Mouse (Mus musculus): ENCODE results near the gene Arhgap44. TPM values are rescaled to one million over a fixed set of nuclear protein-coding genes. Genes with fewer than 3 reads are reported as not detected.

Arhgap44 gene
- polyA plus RNA-seq, 1 experiment from 2014 or later = 10.3 TPM

- ATAC-seq (replicated peaks) = no peak
- H3K36me3 ChIP-seq = no peaks in the 10 kb centered on the region
- 69% methylated on average over 5 of the region's 5 CpGs for WGBS
Observed at GRCm38 (mm10) chr11:65028049-65028448, 134.7 kb downstream of the Arhgap44 start.

GRCm38 (mm10) chr11:65022771-65023170, 140.0 kb downstream of the Arhgap44 start:
- Histone ChIP-seq H3K4me2 (replicated peaks) (no peak overlapping the region), H3K27ac (replicated peaks) (no peak overlapping the region), H3K9ac (replicated peaks) (no peak overlapping the region), H3K4me1 (no peaks in the 10 kb centered on the region), H3K27me3 (no peaks in the 10 kb centered on the region), H3K36me3 (no peaks in the 10 kb centered on the region), H3K9me3 (no peaks in the 10 kb centered on the region), H3K4me3 (no peak overlapping the region)
- ATAC-seq (replicated peaks) = no peak
- 95% methylated on average over 11 of the region's 11 CpGs for WGBS

More at GRCm38 (mm10) chr11:65028049-65028448, 134.7 kb downstream of the Arhgap44 start:
- Histone ChIP-seq H3K4me3 (no peak overlapping the region), H3K9ac (replicated peaks) (no peak overlapping the region), H3K4me1 (no peaks in the 10 kb centered on the region), H3K9me3 (no peaks in the 10 kb centered on the region), H3K27ac (replicated peaks) (no peak overlapping the region), H3K27me3 (no peaks in the 10 kb centered on the region), H3K4me2 (replicated peaks) (no peak overlapping the region)

GRCm38 (mm10) chr11:65020744-65021143, 142.0 kb downstream of the Arhgap44 start:
- no peaks in the 10 kb centered on the region for H3K4me1 ChIP-seq
- H3K36me3 ChIP-seq = no peaks in the 10 kb centered on the region
- H3K4me3 ChIP-seq = no peak overlapping the region
- no peak overlapping the region for H3K27ac ChIP-seq (replicated peaks)
- H3K4me2 ChIP-seq (replicated peaks) = no peak overlapping the region
- ATAC-seq (replicated peaks) = no peak
- 92% methylated on average over 4 of the region's 4 CpGs for WGBS
- no peak overlapping the region for H3K9ac ChIP-seq (replicated peaks)
- H3K9me3 ChIP-seq = no peaks in the 10 kb centered on the region
- no peaks in the 10 kb centered on the region for H3K27me3 ChIP-seq

- ATAC-seq (replicated peaks) = no peak
- 88% methylated on average over 1 of the region's 1 CpGs for WGBS
- no peak overlapping the region for H3K9ac ChIP-seq (replicated peaks)
- H3K27ac ChIP-seq (replicated peaks) = no peak overlapping the region
- no peaks in the 10 kb centered on the region for H3K27me3 ChIP-seq
- H3K4me1 ChIP-seq = no peaks in the 10 kb centered on the region
- no peaks in the 10 kb centered on the region for H3K9me3 ChIP-seq
- H3K4me3 ChIP-seq = no peak overlapping the region
- no peak overlapping the region for H3K4me2 ChIP-seq (replicated peaks)
- no peaks in the 10 kb centered on the region for H3K36me3 ChIP-seq
Observed at GRCm38 (mm10) chr11:65016754-65017153, 146.0 kb downstream of the Arhgap44 start.

- no peak for ATAC-seq (replicated peaks)
- no peak overlapping the region for H3K4me2 ChIP-seq (replicated peaks)
- H3K9me3 ChIP-seq = no peaks in the 10 kb centered on the region
- H3K27me3 ChIP-seq = no peaks in the 10 kb centered on the region
- WGBS = 78% methylated on average over 6 of the region's 6 CpGs
- no peak overlapping the region for H3K27ac ChIP-seq (replicated peaks)
- no peaks in the 10 kb centered on the region; the same call in 1 of the 2 replicates for H3K36me3 ChIP-seq
- H3K9ac ChIP-seq (replicated peaks) = no peak overlapping the region
- H3K4me3 ChIP-seq = no peak overlapping the region
- H3K4me1 ChIP-seq = no peaks in the 10 kb centered on the region; the same call in 1 of the 2 replicates
Observed at GRCm38 (mm10) chr11:65013906-65014305, 148.9 kb downstream of the Arhgap44 start.

GRCm38 (mm10) chr11:65006047-65006446, 156.7 kb downstream of the Arhgap44 start:
- Histone ChIP-seq H3K9ac (replicated peaks) (no peak overlapping the region), H3K27ac (replicated peaks) (no peak overlapping the region), H3K9me3 (no peaks in the 10 kb centered on the region), H3K4me2 (replicated peaks) (no peak overlapping the region), H3K27me3 (no peaks in the 10 kb centered on the region), H3K36me3 (peaks cover 22% of the 10 kb centered on the region), H3K4me3 (no peak overlapping the region), H3K4me1 (peaks cover 5% of the 10 kb centered on the region; the same call in 1 of the 2 replicates)
- no peak for ATAC-seq (replicated peaks)
- WGBS = 89% methylated on average over 4 of the region's 4 CpGs

- peaks cover 33% of the 10 kb centered on the region for H3K36me3 ChIP-seq
- 78% methylated on average over 3 of the region's 3 CpGs for WGBS
- no peaks in the 10 kb centered on the region for H3K9me3 ChIP-seq
- no peak overlapping the region for H3K4me2 ChIP-seq (replicated peaks)
- H3K4me3 ChIP-seq = no peak overlapping the region
- no peak for ATAC-seq (replicated peaks)
- H3K27me3 ChIP-seq = no peaks in the 10 kb centered on the region
- no peak overlapping the region for H3K9ac ChIP-seq (replicated peaks)
- no peak overlapping the region for H3K27ac ChIP-seq (replicated peaks)
- H3K4me1 ChIP-seq = peaks cover 5% of the 10 kb centered on the region; the same call in 1 of the 2 replicates
Observed at GRCm38 (mm10) chr11:65004836-65005235, 157.9 kb downstream of the Arhgap44 start.

- no peak overlapping the region for H3K27ac ChIP-seq (replicated peaks)
- 91% methylated on average over 5 of the region's 5 CpGs for WGBS
- H3K4me1 ChIP-seq = 0 out of 2 replicates have a peak, but pooled peaks cover 2% of the 10 kb centered on the region
- no peak overlapping the region for H3K4me3 ChIP-seq
- ATAC-seq (replicated peaks) = no peak
- H3K36me3 ChIP-seq = peaks cover 45% of the 10 kb centered on the region
- H3K27me3 ChIP-seq = no peaks in the 10 kb centered on the region
- H3K9ac ChIP-seq (replicated peaks) = no peak overlapping the region
- H3K4me2 ChIP-seq (replicated peaks) = no peak overlapping the region
- H3K9me3 ChIP-seq = no peaks in the 10 kb centered on the region
Observed at GRCm38 (mm10) chr11:65003611-65004010, 159.2 kb downstream of the Arhgap44 start.

GRCm38 (mm10) chr11:65001729-65002128, 161.0 kb downstream of the Arhgap44 start:
- ATAC-seq (replicated peaks) = no peak
- H3K9me3 ChIP-seq = no peaks in the 10 kb centered on the region
- peaks cover 63% of the 10 kb centered on the region for H3K36me3 ChIP-seq
- no peak overlapping the region for H3K4me3 ChIP-seq
- H3K27me3 ChIP-seq = no peaks in the 10 kb centered on the region
- H3K27ac ChIP-seq (replicated peaks) = no peak overlapping the region
- H3K4me2 ChIP-seq (replicated peaks) = no peak overlapping the region
- H3K9ac ChIP-seq (replicated peaks) = no peak overlapping the region
- no peaks in the 10 kb centered on the region for H3K4me1 ChIP-seq
- WGBS = 88% methylated on average over 14 of the region's 14 CpGs

GRCm38 (mm10) chr11:64999685-65000084, 163.1 kb downstream of the Arhgap44 start:
- H3K27me3 ChIP-seq = no peaks in the 10 kb centered on the region
- no peak overlapping the region for H3K4me3 ChIP-seq
- no peak overlapping the region for H3K9ac ChIP-seq (replicated peaks)
- H3K4me2 ChIP-seq (replicated peaks) = no peak overlapping the region
- peaks cover 73% of the 10 kb centered on the region for H3K36me3 ChIP-seq
- H3K4me1 ChIP-seq = no peaks in the 10 kb centered on the region
- no peak for ATAC-seq (replicated peaks)
- no peaks in the 10 kb centered on the region for H3K9me3 ChIP-seq
- no peak overlapping the region for H3K27ac ChIP-seq (replicated peaks)
- 54% methylated on average over 5 of the region's 5 CpGs for WGBS

- Histone ChIP-seq H3K27ac (replicated peaks) (no peak overlapping the region), H3K4me1 (no peaks in the 10 kb centered on the region), H3K9me3 (no peaks in the 10 kb centered on the region), H3K36me3 (peaks cover 84% of the 10 kb centered on the region), H3K4me3 (no peak overlapping the region), H3K9ac (replicated peaks) (no peak overlapping the region), H3K27me3 (no peaks in the 10 kb centered on the region), H3K4me2 (replicated peaks) (no peak overlapping the region)
- WGBS = 92% methylated on average over 3 of the region's 3 CpGs
- ATAC-seq (replicated peaks) = no peak
Observed at GRCm38 (mm10) chr11:64998439-64998838, 164.3 kb downstream of the Arhgap44 start.

- Histone ChIP-seq H3K4me3 (no peak overlapping the region), H3K4me1 (no peaks in the 10 kb centered on the region), H3K4me2 (replicated peaks) (no peak overlapping the region), H3K9ac (replicated peaks) (no peak overlapping the region), H3K27me3 (no peaks in the 10 kb centered on the region), H3K9me3 (no peaks in the 10 kb centered on the region), H3K27ac (replicated peaks) (no peak overlapping the region), H3K36me3 (peaks cover 90% of the 10 kb centered on the region)
- WGBS = 90% methylated on average over 2 of the region's 2 CpGs
- ATAC-seq (replicated peaks) = no peak
Observed at GRCm38 (mm10) chr11:64988556-64988955, 174.2 kb downstream of the Arhgap44 start.

- Histone ChIP-seq H3K9me3 (no peaks in the 10 kb centered on the region), H3K4me3 (peak overlapping the region; percentile 93), H3K27ac (replicated peaks) (no peak overlapping the region), H3K36me3 (peaks cover 20% of the 10 kb centered on the region), H3K4me1 (peaks cover 17% of the 10 kb centered on the region), H3K27me3 (0 out of 2 replicates have a peak, but pooled peaks cover 2% of the 10 kb centered on the region), H3K9ac (replicated peaks) (peak overlapping the region; percentile 81), H3K4me2 (replicated peaks) (peak overlapping the region; percentile 77)
- ATAC-seq (replicated peaks) = no peak
- 13% methylated on average over 9 of the region's 9 CpGs for WGBS
Observed at GRCm38 (mm10) chr11:64979489-64979845, 183.3 kb downstream of the Arhgap44 start.
